Mouse (Mus musculus) stomach, embryonic 15.5 days (tissue): Measurements from ENCODE around the gene Ugt1a2. TPM values are rescaled to one million over a fixed set of nuclear protein-coding genes. Genes with fewer than 3 reads are reported as not detected.
A peak's percentile ranks its signal among the peaks of the same experiment; 100 is the strongest.

Experiments used
- ATAC-seq: fragments of 200-750 bp; cut with Nextera tagmentation; 2 replicates; pipeline ENCODE4 v1.8.0; 2017; ENCODE audit warnings: low read depth, moderate number of reproducible peaks, moderate TSS enrichment; ENCODE audit not compliant: insufficient read depth, low FRiP score
- H3K27ac ChIP-seq: fragments of 300-500 bp; sonication (generic); 2 replicates; pipeline ENCODE4 v1.5.1; 2015; ENCODE audit warnings: mild to moderate bottlenecking, inconsistent platforms
- H3K27me3 ChIP-seq: fragments of 300-500 bp; sonication (generic); replicated peaks from 2 replicates; pipeline ENCODE4 v1.6.1; 2015; ENCODE audit warnings: inconsistent platforms
- H3K36me3 ChIP-seq: fragments of 300-500 bp; sonication (generic); 2 replicates; pipeline ENCODE4 v1.6.1; 2015; ENCODE audit warnings: inconsistent platforms
- H3K4me1 ChIP-seq: fragments of 300-500 bp; sonication (generic); 2 replicates; pipeline ENCODE4 v1.6.1; 2015; ENCODE audit warnings: inconsistent platforms
- H3K4me2 ChIP-seq: fragments of 300-500 bp; sonication (generic); 2 replicates; pipeline ENCODE4 v1.6.1; 2015; ENCODE audit warnings: mild to moderate bottlenecking, inconsistent platforms
- H3K4me3 ChIP-seq: fragments of 300-500 bp; sonication (generic); replicated peaks from 2 replicates; pipeline ENCODE4 v1.5.1; 2015; ENCODE audit warnings: inconsistent platforms
- H3K9ac ChIP-seq: fragments of 300-500 bp; sonication (generic); 2 replicates; pipeline ENCODE4 v1.6.1; 2015; ENCODE audit warnings: inconsistent platforms
- H3K9me3 ChIP-seq: fragments of 300-500 bp; sonication (generic); 2 replicates; pipeline ENCODE4 v1.6.1; 2016; ENCODE audit warnings: inconsistent platforms
- WGBS: fragments of 180-500 bp; shearing (Covaris S2); methylation state at CpG from one replicate; pipeline ENCODE4 v1.1.7; 2015; 5-methylcytosine and 5-hydroxymethylcytosine counted together
- polyA plus RNA-seq: library from polyadenylated mRNA; unstranded; fragments of >200 nt; fragmentation: Nextera tagmentation; extraction: Ambion mirVana; gene quantifications from 2 replicates; pipeline ENCODE4 v1.2.1, GENCODE M21; 2015

Ugt1a2 gene
- polyA plus RNA-seq, 1 experiment from 2014 or later = 0.23 TPM

- no peak overlapping the region for H3K4me2 ChIP-seq
- peaks cover 8% of the 10 kb centered on the region for H3K9me3 ChIP-seq
- H3K4me3 ChIP-seq = no peak overlapping the region
- H3K9ac ChIP-seq = no peak overlapping the region
- ATAC-seq = no peak
- H3K4me1 ChIP-seq = no peaks in the 10 kb centered on the region
- 83% methylated on average over 5 of the region's 5 CpGs for WGBS
- H3K27ac ChIP-seq = no peak overlapping the region
- H3K36me3 ChIP-seq = no peaks in the 10 kb centered on the region
- H3K27me3 ChIP-seq = no peaks in the 10 kb centered on the region
These were observed 29.6 kb downstream of the Ugt1a2 start for GRCm38 (mm10) chr1:88229986-88230385.

GRCm38 (mm10) chr1:88230421-88230820 is 30.0 kb downstream of the Ugt1a2 start:
- no peaks in the 10 kb centered on the region for H3K27me3 ChIP-seq
- H3K4me3 ChIP-seq = no peak overlapping the region
- H3K4me1 ChIP-seq = no peaks in the 10 kb centered on the region
- no peak overlapping the region for H3K4me2 ChIP-seq
- no peak for ATAC-seq
- no peak overlapping the region for H3K9ac ChIP-seq
- WGBS = 75% methylated on average over 7 of the region's 7 CpGs
- no peaks in the 10 kb centered on the region for H3K36me3 ChIP-seq
- H3K27ac ChIP-seq = no peak overlapping the region
- H3K9me3 ChIP-seq = peaks cover 6% of the 10 kb centered on the region

- Histone ChIP-seq H3K9ac (no peak overlapping the region), H3K27ac (no peak overlapping the region), H3K9me3 (peaks cover 7% of the 10 kb centered on the region; the same call in 1 of the 2 replicates), H3K4me2 (no peak overlapping the region), H3K27me3 (no peaks in the 10 kb centered on the region), H3K36me3 (no peaks in the 10 kb centered on the region), H3K4me1 (no peaks in the 10 kb centered on the region), H3K4me3 (no peak overlapping the region)
- ATAC-seq = no peak
- WGBS = 77% methylated on average over 6 of the region's 6 CpGs
These were observed 30.8 kb downstream of the Ugt1a2 start for GRCm38 (mm10) chr1:88230981-88231802.

GRCm38 (mm10) chr1:88231803-88232499 is 31.6 kb downstream of the Ugt1a2 start:
- H3K9ac ChIP-seq = no peak overlapping the region
- no peaks in the 10 kb centered on the region for H3K36me3 ChIP-seq
- no peak overlapping the region for H3K27ac ChIP-seq
- no peaks in the 10 kb centered on the region for H3K27me3 ChIP-seq
- no peak for ATAC-seq
- H3K4me2 ChIP-seq = no peak overlapping the region
- WGBS = 69% methylated on average over 7 of the region's 7 CpGs
- H3K9me3 ChIP-seq = peaks cover 7% of the 10 kb centered on the region; the same call in 1 of the 2 replicates
- H3K4me1 ChIP-seq = no peaks in the 10 kb centered on the region
- H3K4me3 ChIP-seq = no peak overlapping the region

- no peak; the same call in 1 of the 2 replicates for ATAC-seq
- no peak overlapping the region for H3K4me2 ChIP-seq
- H3K27ac ChIP-seq = no peak overlapping the region
- H3K4me1 ChIP-seq = no peaks in the 10 kb centered on the region
- 59% methylated on average over 3 of the region's 3 CpGs for WGBS
- no peak overlapping the region for H3K9ac ChIP-seq
- H3K4me3 ChIP-seq = no peak overlapping the region
- H3K27me3 ChIP-seq = no peaks in the 10 kb centered on the region
- H3K36me3 ChIP-seq = no peaks in the 10 kb centered on the region
- H3K9me3 ChIP-seq = peaks cover 10% of the 10 kb centered on the region; the same call in 1 of the 2 replicates
These were observed 32.4 kb downstream of the Ugt1a2 start for GRCm38 (mm10) chr1:88232664-88233380.

GRCm38 (mm10) chr1:88233421-88234247 is 33.2 kb downstream of the Ugt1a2 start:
- Histone ChIP-seq H3K27me3 (no peaks in the 10 kb centered on the region), H3K9ac (no peak overlapping the region), H3K27ac (no peak overlapping the region), H3K4me3 (no peak overlapping the region), H3K36me3 (no peaks in the 10 kb centered on the region), H3K9me3 (peaks cover 18% of the 10 kb centered on the region; the same call in 1 of the 2 replicates), H3K4me1 (no peaks in the 10 kb centered on the region), H3K4me2 (no peak overlapping the region)
- WGBS = 66% methylated on average over 14 of the region's 14 CpGs
- no peak for ATAC-seq

GRCm38 (mm10) chr1:88234248-88234610 is 33.8 kb downstream of the Ugt1a2 start:
- no peak overlapping the region for H3K4me3 ChIP-seq
- no peak for ATAC-seq
- H3K36me3 ChIP-seq = no peaks in the 10 kb centered on the region
- H3K27ac ChIP-seq = no peak overlapping the region
- H3K4me1 ChIP-seq = no peaks in the 10 kb centered on the region
- no peak overlapping the region for H3K9ac ChIP-seq
- no peak overlapping the region for H3K4me2 ChIP-seq
- H3K27me3 ChIP-seq = no peaks in the 10 kb centered on the region
- H3K9me3 ChIP-seq = peaks cover 23% of the 10 kb centered on the region; the same call in 1 of the 2 replicates
- 64% methylated on average over 4 of the region's 4 CpGs for WGBS

GRCm38 (mm10) chr1:88234646-88235045 is 34.2 kb downstream of the Ugt1a2 start:
- Histone ChIP-seq H3K9ac (no peak overlapping the region), H3K4me2 (no peak overlapping the region), H3K4me1 (no peaks in the 10 kb centered on the region), H3K9me3 (peaks cover 23% of the 10 kb centered on the region; the same call in 1 of the 2 replicates), H3K4me3 (no peak overlapping the region), H3K36me3 (no peaks in the 10 kb centered on the region), H3K27ac (no peak overlapping the region), H3K27me3 (no peaks in the 10 kb centered on the region)
- ATAC-seq = no peak
- WGBS = 42% methylated on average over 5 of the region's 5 CpGs

GRCm38 (mm10) chr1:88235046-88235893 is 34.9 kb downstream of the Ugt1a2 start:
- Histone ChIP-seq H3K27ac (no peak overlapping the region), H3K4me3 (no peak overlapping the region), H3K9ac (no peak overlapping the region), H3K27me3 (no peaks in the 10 kb centered on the region), H3K36me3 (no peaks in the 10 kb centered on the region), H3K4me2 (no peak overlapping the region), H3K4me1 (no peaks in the 10 kb centered on the region), H3K9me3 (peaks cover 28% of the 10 kb centered on the region; the same call in 1 of the 2 replicates)
- 61% methylated on average over 11 of the region's 11 CpGs for WGBS
- peak; percentile 3; the same call in 1 of the 2 replicates for ATAC-seq

GRCm38 (mm10) chr1:88235894-88236415 is 35.6 kb downstream of the Ugt1a2 start:
- Histone ChIP-seq H3K27ac (no peak overlapping the region), H3K9me3 (peaks cover 29% of the 10 kb centered on the region; the same call in 1 of the 2 replicates), H3K27me3 (no peaks in the 10 kb centered on the region), H3K4me3 (no peak overlapping the region), H3K9ac (no peak overlapping the region), H3K4me1 (no peaks in the 10 kb centered on the region), H3K36me3 (no peaks in the 10 kb centered on the region), H3K4me2 (no peak overlapping the region)
- 54% methylated on average over 4 of the region's 4 CpGs for WGBS
- no peak for ATAC-seq
